Mouse (Mus musculus) bone marrow macrophage, adult 2 months (primary cell): ENCODE results near the gene Ube2j1.

Experiments
- CTCF ChIP-seq: IDR thresholded peaks from 2 replicates; pipeline ENCODE4 v1.5.1; 2012; ENCODE audit warnings: low read depth, mild to moderate bottlenecking, low read length, moderate library complexity
- POLR2A ChIP-seq: IDR thresholded peaks from 2 replicates; pipeline ENCODE4 v1.6.1; 2012; ENCODE audit warnings: mild to moderate bottlenecking, low read depth, low read length, borderline replicate concordance

- TF ChIP-seq CTCF (no peak), POLR2A (no peak)
These were observed 35.2 kb downstream of the Ube2j1 start for GRCm38 (mm10) chr4:33066223-33066960.
